Mouse (Mus musculus) neural tube, embryonic 14.5 days (tissue): ENCODE data around the gene Adssl1. TPM values are rescaled to one million over a fixed set of nuclear protein-coding genes. Genes with fewer than 3 reads are reported as not detected.
A peak's percentile ranks its signal among the peaks of the same experiment; 100 is the strongest.

Source experiments
- ATAC-seq: fragments of 200-750 bp; cut with Nextera tagmentation; 2 replicates; pipeline ENCODE4 v1.8.0; 2017; ENCODE audit warnings: low read depth, mild to moderate bottlenecking, moderate TSS enrichment, moderate library complexity
- H3K27ac ChIP-seq: fragments of 300-500 bp; sonication (generic); 2 replicates; pipeline ENCODE4 v1.5.1; 2014; ENCODE audit warnings: low read depth, mild to moderate bottlenecking, control low read depth, low read length, moderate library complexity, mixed read lengths
- H3K27me3 ChIP-seq: fragments of 300-500 bp; sonication (generic); 2 replicates; pipeline ENCODE4 v1.6.1; 2014; ENCODE audit warnings: low read length; ENCODE audit not compliant: control insufficient read depth, insufficient read depth
- H3K36me3 ChIP-seq: fragments of 300-500 bp; sonication (generic); 2 replicates; pipeline ENCODE4 v1.6.1; 2014; ENCODE audit warnings: low read length, mixed read lengths; ENCODE audit not compliant: control insufficient read depth, insufficient read depth
- H3K4me1 ChIP-seq: fragments of 300-500 bp; sonication (generic); 2 replicates; pipeline ENCODE4 v1.6.1; 2014; ENCODE audit warnings: low read length; ENCODE audit not compliant: control insufficient read depth, insufficient read depth
- H3K4me2 ChIP-seq: fragments of 300-500 bp; sonication (generic); 2 replicates; pipeline ENCODE4 v1.6.1; 2014; ENCODE audit warnings: mild to moderate bottlenecking, low read depth, low read length, control low read depth
- H3K4me3 ChIP-seq: fragments of 300-500 bp; sonication (generic); 2 replicates; pipeline ENCODE4 v1.5.1; 2014; ENCODE audit warnings: low read depth, low read length, control low read depth, mixed read lengths
- H3K9ac ChIP-seq: fragments of 300-500 bp; sonication (generic); replicated peaks from 2 replicates; pipeline ENCODE4 v1.6.1; 2014; ENCODE audit warnings: low read depth, mild to moderate bottlenecking, control low read depth, low read length, mixed read lengths
- H3K9me3 ChIP-seq: fragments of 300-500 bp; sonication (generic); 2 replicates; pipeline ENCODE4 v1.6.1; 2016; ENCODE audit warnings: low read length; ENCODE audit not compliant: control insufficient read depth
- WGBS: fragments of 180-500 bp; shearing (Covaris S2); extraction: QIAGEN DNeasy Blood & Tissue Kit; methylation state at CpG from one replicate; pipeline ENCODE4 v1.1.7; 2014; 5-methylcytosine and 5-hydroxymethylcytosine counted together
- polyA plus RNA-seq: library from polyadenylated mRNA; unstranded; fragments of >200 nt; fragmentation: Nextera tagmentation; extraction: Ambion mirVana; gene quantifications from 2 replicates; pipeline ENCODE4 v1.2.1, GENCODE M21; 2014

The Adssl1 gene
- polyA plus RNA-seq, 1 experiment from 2014 or later, result 3.4 TPM

DNA sequence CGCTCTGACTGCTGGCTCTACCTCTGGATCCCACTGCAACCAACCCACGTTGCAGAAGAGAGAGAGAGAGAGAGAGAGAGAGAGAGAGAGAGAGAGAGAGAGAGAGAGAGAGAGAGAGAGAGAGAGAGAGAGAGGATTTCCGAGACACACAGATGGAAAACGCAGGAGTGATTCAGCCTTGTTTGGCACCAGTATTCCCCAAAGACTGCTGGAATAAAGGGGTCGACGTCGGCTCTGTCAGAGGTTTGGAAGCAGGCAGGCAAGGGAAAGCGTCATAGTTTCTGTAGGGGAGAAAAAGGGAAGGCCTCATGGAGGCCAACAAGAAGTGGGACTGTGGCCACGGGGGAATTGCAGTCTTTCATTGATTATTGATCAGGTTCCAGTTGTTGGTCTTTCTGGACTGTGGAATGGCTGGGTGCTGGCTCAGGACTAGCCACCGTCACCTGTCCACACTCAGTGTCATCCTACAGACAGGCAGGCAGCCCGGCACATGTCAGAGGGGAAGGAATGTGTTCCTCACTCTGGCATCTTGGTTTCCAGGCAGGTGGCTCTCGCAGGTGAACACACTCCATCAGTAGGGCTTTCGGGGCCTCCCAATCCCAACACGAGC is 22.8 kb upstream of the Adssl1 start:
- Histone ChIP-seq H3K27me3 (no peaks in the 10 kb centered on the region), H3K4me3 (no peak overlapping the region), H3K36me3 (no peaks in the 10 kb centered on the region), H3K9ac (no peak overlapping the region), H3K4me2 (no peak overlapping the region), H3K9me3 (no peaks in the 10 kb centered on the region), H3K4me1 (peaks cover 12% of the 10 kb centered on the region), H3K27ac (no peak overlapping the region)
- no peak for ATAC-seq
- 69% methylated on average over 14 of the region's 14 CpGs for WGBS

DNA sequence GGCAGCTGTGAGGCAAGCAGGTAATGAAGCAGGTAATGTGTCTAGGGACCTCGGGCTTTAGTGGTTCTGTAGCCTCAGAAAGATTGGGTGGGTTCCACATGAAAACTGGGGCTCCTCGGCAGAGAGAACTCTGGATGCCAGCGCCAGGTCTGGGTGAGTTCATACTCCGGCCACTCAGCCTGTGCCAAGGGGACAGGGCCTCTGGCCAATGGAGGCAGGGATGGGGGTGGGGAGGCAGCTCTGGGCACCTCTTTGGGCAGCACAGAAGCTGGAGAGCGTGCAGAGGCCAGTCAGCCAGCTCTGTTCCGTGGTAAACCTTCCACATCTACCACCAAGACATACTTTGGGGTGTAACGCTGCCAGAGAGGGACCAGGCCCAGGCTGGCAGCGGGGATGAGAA is 22.2 kb upstream of the Adssl1 start:
- Histone ChIP-seq H3K4me2 (no peak overlapping the region), H3K9me3 (no peaks in the 10 kb centered on the region), H3K27ac (no peak overlapping the region), H3K27me3 (no peaks in the 10 kb centered on the region), H3K4me3 (no peak overlapping the region), H3K36me3 (no peaks in the 10 kb centered on the region), H3K4me1 (peaks cover 12% of the 10 kb centered on the region), H3K9ac (no peak overlapping the region)
- WGBS, result 83% methylated on average over 8 of the region's 8 CpGs
- ATAC-seq, result no peak

DNA sequence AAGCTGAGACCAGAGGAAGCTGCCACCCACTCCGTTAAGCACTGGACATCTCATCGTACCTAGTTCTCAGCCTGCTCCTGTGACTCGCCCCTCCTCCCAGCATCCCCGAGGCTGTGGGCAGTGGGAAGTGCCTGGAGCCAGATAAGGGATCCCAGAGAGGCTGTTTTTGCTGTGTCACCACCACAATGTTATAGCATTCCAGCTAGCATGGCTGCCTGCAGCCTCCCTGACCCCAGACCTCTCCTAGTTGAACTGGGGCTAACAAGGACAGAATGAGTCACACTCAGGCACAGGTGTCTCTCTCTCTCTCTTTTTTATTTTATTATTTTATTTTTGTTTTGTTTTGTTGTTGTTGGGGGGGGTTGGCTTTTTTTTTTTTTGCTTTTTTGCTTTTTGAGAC is 20.6 kb upstream of the Adssl1 start:
- no peak overlapping the region for H3K4me3 ChIP-seq
- H3K4me1 ChIP-seq, result peaks cover 11% of the 10 kb centered on the region
- WGBS, result 52% methylated on average over 4 of the region's 4 CpGs
- H3K9ac ChIP-seq, result no peak overlapping the region
- H3K9me3 ChIP-seq, result no peaks in the 10 kb centered on the region
- no peak overlapping the region for H3K27ac ChIP-seq
- H3K27me3 ChIP-seq, result no peaks in the 10 kb centered on the region
- H3K36me3 ChIP-seq, result no peaks in the 10 kb centered on the region
- no peak for ATAC-seq
- no peak overlapping the region for H3K4me2 ChIP-seq

DNA sequence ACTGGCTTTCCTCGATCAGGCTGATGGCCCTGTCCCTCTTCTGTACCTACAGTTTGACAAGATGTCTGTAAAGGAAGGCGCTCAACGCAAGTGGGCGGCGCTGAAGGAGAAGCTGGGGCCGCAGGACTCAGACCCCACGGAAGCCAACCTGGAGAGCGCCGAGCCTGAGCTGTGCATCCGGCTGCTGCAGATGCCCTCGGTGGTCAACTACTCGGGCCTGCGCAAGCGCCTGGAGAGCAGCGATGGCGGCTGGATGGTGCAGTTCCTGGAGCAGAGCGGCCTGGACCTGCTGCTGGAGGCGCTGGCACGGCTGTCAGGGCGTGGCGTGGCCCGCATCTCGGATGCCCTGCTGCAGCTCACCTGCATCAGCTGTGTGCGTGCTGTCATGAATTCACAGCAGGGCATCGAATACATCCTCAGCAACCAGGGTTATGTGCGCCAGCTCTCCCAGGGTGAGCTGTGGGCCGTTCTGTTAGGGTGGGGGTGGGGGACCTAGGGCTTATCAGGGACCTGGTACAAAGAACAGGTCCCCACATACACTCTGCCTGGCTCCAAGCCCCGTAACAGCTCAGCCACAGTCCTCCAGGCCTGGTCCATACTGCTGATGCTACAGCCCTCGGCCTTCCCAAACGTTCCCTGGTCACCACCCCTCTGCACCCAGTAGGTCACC is 19.8 kb upstream of the Adssl1 start:
- Histone ChIP-seq H3K4me3 (no peak overlapping the region), H3K27ac (no peak overlapping the region), H3K4me1 (peaks cover 4% of the 10 kb centered on the region), H3K9me3 (no peaks in the 10 kb centered on the region), H3K4me2 (no peak overlapping the region), H3K27me3 (no peaks in the 10 kb centered on the region), H3K36me3 (no peaks in the 10 kb centered on the region), H3K9ac (no peak overlapping the region)
- WGBS, result 80% methylated on average over 30 of the region's 30 CpGs
- no peak for ATAC-seq

DNA sequence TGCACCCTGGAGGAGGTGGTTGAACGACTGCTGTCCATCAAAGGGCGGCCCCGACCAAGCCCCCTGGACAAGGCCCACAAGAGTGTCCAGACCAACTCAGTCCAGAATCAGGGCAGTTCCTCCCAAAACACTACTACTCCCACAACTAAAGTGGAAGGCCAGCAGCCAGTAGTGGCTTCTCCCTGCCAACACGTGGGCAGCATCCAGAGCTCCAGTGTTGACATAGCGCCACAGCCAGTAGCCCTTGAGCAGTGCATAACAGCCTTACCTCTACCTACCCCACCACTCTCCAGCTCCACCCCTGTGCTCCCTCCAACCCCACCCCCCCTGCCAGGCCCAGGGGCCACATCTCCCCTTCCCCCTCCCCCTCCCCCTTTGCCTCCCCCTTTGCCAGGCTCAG is 15.8 kb upstream of the Adssl1 start:
- no peaks in the 10 kb centered on the region for H3K9me3 ChIP-seq
- no peak overlapping the region for H3K9ac ChIP-seq
- H3K4me3 ChIP-seq, result no peak overlapping the region
- ATAC-seq, result no peak
- no peak overlapping the region for H3K27ac ChIP-seq
- H3K4me2 ChIP-seq, result no peak overlapping the region
- WGBS, result 89% methylated on average over 5 of the region's 5 CpGs
- H3K36me3 ChIP-seq, result no peaks in the 10 kb centered on the region
- 0 out of 2 replicates have a peak, but pooled peaks cover 2% of the 10 kb centered on the region for H3K4me1 ChIP-seq
- no peaks in the 10 kb centered on the region for H3K27me3 ChIP-seq

DNA sequence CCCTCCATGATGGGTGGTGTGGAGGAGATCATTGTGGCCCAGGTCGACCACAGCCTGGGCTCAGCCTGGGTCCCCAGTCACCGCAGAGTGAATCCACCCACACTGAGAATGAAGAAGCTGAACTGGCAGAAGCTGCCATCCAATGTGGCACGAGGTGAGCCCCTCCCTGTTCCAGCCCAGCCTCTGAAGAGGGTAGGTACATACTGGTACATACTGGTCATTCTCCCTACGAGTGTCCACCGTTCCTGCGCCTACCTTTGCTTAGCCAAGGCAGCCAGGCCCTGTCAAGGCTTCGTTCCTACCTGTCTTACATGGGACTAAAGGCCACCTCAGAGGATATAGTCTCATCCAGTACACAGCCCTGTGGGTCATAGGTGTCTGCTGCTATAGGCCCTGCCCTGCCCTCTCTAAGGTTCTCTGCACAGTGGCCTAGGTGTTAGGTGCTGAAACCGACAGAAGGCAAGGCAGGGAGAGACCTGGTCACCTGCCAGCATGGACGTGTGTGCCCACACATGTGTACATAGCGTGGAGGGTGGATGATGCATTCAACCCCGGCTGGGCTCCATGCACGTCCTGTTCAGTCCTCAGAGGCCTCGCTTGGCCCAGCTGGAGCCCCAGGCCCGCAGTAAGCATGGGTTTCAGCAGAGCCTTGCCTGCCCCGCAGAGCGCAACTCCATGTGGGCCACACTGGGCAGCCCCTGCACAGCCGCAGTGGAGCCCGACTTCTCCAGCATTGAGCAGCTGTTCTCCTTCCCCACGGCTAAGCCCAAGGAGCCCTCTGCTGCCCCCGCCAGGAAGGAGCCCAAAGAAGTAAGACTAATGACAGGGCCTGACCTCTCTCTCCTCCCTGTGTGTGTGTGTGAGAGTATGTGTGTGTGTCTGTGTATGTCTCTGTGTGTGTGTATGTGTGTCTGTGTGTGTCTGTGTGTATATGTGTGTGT is 14.9 kb upstream of the Adssl1 start:
- Histone ChIP-seq H3K4me2 (no peak overlapping the region), H3K27me3 (no peaks in the 10 kb centered on the region), H3K4me3 (no peak overlapping the region), H3K9ac (no peak overlapping the region), H3K27ac (no peak overlapping the region), H3K4me1 (0 out of 2 replicates have a peak, but pooled peaks cover 2% of the 10 kb centered on the region), H3K9me3 (no peaks in the 10 kb centered on the region), H3K36me3 (no peaks in the 10 kb centered on the region)
- peak; percentile 61; the same call in 1 of the 2 replicates for ATAC-seq
- 59% methylated on average over 20 of the region's 20 CpGs for WGBS

DNA sequence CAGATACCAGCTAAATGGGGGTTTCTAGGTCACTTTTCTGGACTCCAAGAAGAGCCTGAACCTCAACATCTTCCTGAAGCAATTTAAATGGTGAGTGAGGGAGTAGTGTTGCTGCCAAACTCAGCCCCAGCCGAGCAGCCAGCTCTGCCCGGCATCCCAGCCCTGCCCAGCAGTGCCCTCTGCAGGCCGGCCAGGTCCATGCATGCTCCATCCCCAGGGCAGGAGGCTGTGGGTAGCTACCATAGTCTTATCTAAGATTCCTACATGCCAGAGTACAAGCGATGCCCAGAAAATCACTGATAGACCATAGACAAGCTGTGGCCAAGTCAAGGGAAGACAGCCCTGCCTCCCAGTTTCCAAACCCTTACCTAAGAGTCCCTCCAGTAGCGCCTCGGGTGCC is 14.1 kb upstream of the Adssl1 start:
- Histone ChIP-seq H3K27me3 (no peaks in the 10 kb centered on the region), H3K9me3 (no peaks in the 10 kb centered on the region), H3K9ac (no peak overlapping the region), H3K36me3 (no peaks in the 10 kb centered on the region), H3K4me3 (no peak overlapping the region), H3K27ac (no peak overlapping the region; the same call in 1 of the 2 replicates), H3K4me2 (no peak overlapping the region), H3K4me1 (0 out of 2 replicates have a peak, but pooled peaks cover 2% of the 10 kb centered on the region)
- WGBS, result 47% methylated on average over 6 of the region's 6 CpGs
- no peak for ATAC-seq

DNA sequence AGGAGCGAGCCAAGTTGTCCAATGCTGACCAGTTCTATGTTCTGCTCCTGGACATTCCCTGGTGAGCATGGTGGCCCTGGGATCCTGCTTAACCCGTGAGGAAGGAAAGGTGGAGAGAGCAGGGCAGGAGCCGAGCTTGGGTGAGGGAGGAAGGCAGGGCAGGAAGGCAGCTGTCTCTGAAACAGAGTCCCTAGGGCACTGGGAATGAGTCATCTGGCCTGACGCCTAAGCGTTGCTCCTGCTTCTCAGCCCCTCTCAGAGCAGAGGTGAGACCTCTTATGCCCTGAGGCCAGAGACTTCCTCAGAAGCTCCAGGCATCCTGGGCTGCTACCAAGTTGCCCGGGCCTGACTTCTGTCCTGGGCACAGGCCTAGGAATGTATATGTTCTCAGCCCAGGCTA is 12.8 kb upstream of the Adssl1 start:
- H3K9ac ChIP-seq, result no peak overlapping the region
- 75% methylated on average over 6 of the region's 6 CpGs for WGBS
- ATAC-seq, result no peak
- no peaks in the 10 kb centered on the region for H3K27me3 ChIP-seq
- no peak overlapping the region for H3K27ac ChIP-seq
- H3K4me3 ChIP-seq, result no peak overlapping the region
- no peaks in the 10 kb centered on the region for H3K9me3 ChIP-seq
- H3K36me3 ChIP-seq, result no peaks in the 10 kb centered on the region
- H3K4me1 ChIP-seq, result 0 out of 2 replicates have a peak, but pooled peaks cover 2% of the 10 kb centered on the region
- no peak overlapping the region for H3K4me2 ChIP-seq

DNA sequence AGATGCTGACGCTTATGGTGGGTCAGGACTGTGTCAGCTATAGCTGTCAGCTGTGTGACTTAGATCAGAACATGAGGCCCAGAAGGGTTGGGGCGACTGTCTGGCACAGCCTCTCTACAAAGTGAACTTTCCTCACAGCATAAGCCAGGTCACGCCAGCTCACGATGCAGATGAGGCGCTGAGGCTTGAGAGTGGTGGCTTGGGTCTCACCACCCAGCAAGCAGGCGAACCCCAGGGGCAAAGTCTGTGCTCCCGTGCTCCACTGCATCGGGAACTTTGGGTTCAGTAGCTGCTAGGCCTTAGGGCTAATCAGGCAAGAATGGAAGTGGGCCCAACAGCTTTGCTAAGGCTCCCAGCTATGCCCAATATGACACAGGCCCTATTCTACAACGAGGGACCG is 10.8 kb upstream of the Adssl1 start:
- no peak overlapping the region for H3K27ac ChIP-seq
- no peak overlapping the region for H3K4me2 ChIP-seq
- 0 out of 2 replicates have a peak, but pooled peaks cover 2% of the 10 kb centered on the region for H3K4me1 ChIP-seq
- no peaks in the 10 kb centered on the region for H3K9me3 ChIP-seq
- ATAC-seq, result no peak
- 91% methylated on average over 10 of the region's 10 CpGs for WGBS
- no peaks in the 10 kb centered on the region for H3K36me3 ChIP-seq
- no peaks in the 10 kb centered on the region for H3K27me3 ChIP-seq
- H3K9ac ChIP-seq, result no peak overlapping the region
- H3K4me3 ChIP-seq, result no peak overlapping the region
